Mouse (Mus musculus): Measurements from ENCODE around the gene Adcy3.
A peak's percentile ranks its signal among the peaks of the same experiment; 100 is the strongest.

The Adcy3 gene

GRCm38 (mm10) chr12:4180507-4180906 is 47.6 kb downstream of the Adcy3 start:
- no peak for DNase-seq (ENCODE audit: low read depth, low spot score)

GRCm38 (mm10) chr12:4184648-4185047 is 51.7 kb downstream of the Adcy3 start:
- DNase-seq (ENCODE audit: low read depth, low spot score), result no peak

- peak; percentile 41 for DNase-seq (ENCODE audit: low read depth, low spot score)
These were observed 55.5 kb downstream of the Adcy3 start for GRCm38 (mm10) chr12:4188171-4189059.

- DNase-seq (ENCODE audit: low read depth, low spot score), result no peak
These were observed 56.2 kb downstream of the Adcy3 start for GRCm38 (mm10) chr12:4189060-4189447.

- DNase-seq (ENCODE audit: low read depth, low spot score), result no peak
These were observed 59.6 kb downstream of the Adcy3 start for GRCm38 (mm10) chr12:4192514-4192913.

GRCm38 (mm10) chr12:4193025-4193740 is 60.3 kb downstream of the Adcy3 start:
- peak; percentile 40 for DNase-seq (ENCODE audit: low read depth, low spot score)

GRCm38 (mm10) chr12:4194643-4195042 is 61.7 kb downstream of the Adcy3 start:
- no peak for DNase-seq (ENCODE audit: low read depth, low spot score)

- no peak for DNase-seq (ENCODE audit: low read depth, low spot score)
These were observed 65.8 kb downstream of the Adcy3 start for GRCm38 (mm10) chr12:4198702-4199101.

GRCm38 (mm10) chr12:4199271-4199670 is 66.4 kb downstream of the Adcy3 start:
- DNase-seq (ENCODE audit: low read depth, low spot score), result no peak

GRCm38 (mm10) chr12:4201454-4202200 is 68.7 kb downstream of the Adcy3 start:
- DNase-seq (ENCODE audit: low read depth, low spot score), result no peak

- DNase-seq (ENCODE audit: low read depth, low spot score), result no peak
These were observed 69.3 kb downstream of the Adcy3 start for GRCm38 (mm10) chr12:4202206-4202605.

GRCm38 (mm10) chr12:4206106-4206505 is 73.2 kb downstream of the Adcy3 start:
- DNase-seq (ENCODE audit: low read depth, low spot score), result no peak

- DNase-seq (ENCODE audit: low read depth, low spot score), result peak; percentile 41
These were observed 75.7 kb downstream of the Adcy3 start for GRCm38 (mm10) chr12:4208405-4209133.

GRCm38 (mm10) chr12:4209196-4209595 is 76.3 kb downstream of the Adcy3 start:
- no peak for DNase-seq (ENCODE audit: low read depth, low spot score)

- DNase-seq (ENCODE audit: low read depth, low spot score), result no peak
These were observed 78.3 kb downstream of the Adcy3 start for GRCm38 (mm10) chr12:4211174-4211573.

- DNase-seq (ENCODE audit: low read depth, low spot score), result peak; percentile 20
These were observed 80.0 kb downstream of the Adcy3 start for GRCm38 (mm10) chr12:4212908-4213307.

GRCm38 (mm10) chr12:4230156-4230555 is 97.3 kb downstream of the Adcy3 start:
- DNase-seq (ENCODE audit: low read depth, low spot score), result no peak

GRCm38 (mm10) chr12:4232777-4233176 is 99.9 kb downstream of the Adcy3 start:
- DNase-seq (ENCODE audit: low read depth, low spot score), result no peak

- DNase-seq (ENCODE audit: low read depth, low spot score), result peak; percentile 95
These were observed 100.9 kb downstream of the Adcy3 start, which contains the start of the genes Ptrhd1 and Cenpo for GRCm38 (mm10) chr12:4233572-4234508. Ptrhd1 (plus strand) TSS chr12:4234027. Cenpo (minus strand) TSS chr12:4234294.

- DNase-seq (ENCODE audit: low read depth, low spot score), result no peak
These were observed 104.6 kb downstream of the Adcy3 start for GRCm38 (mm10) chr12:4237481-4237880.

All from forelimb bud, embryonic 11.5 days (tissue).